26 mouse cellular contexts compared by ENCODE assay signal in genomic region chr6:81941718-81942117, GRCm38 (mm10).
"Had no signal": no experiment of that assay in that cellular context is flagged by ENCODE, and none has a peak within 500 bp of the region (broad histone marks: within the 10 kb centered on the region; RNA-seq: fewer than 3 reads in every experiment).

No protein-coding gene starts in this region.

- H3K9me3 ChIP-seq: embryonic facial prominence, embryonic 10.5 days; embryonic facial prominence, embryonic 12.5 days; embryonic facial prominence, embryonic 13.5 days; embryonic facial prominence, embryonic 15.5 days; forebrain, embryonic 10.5 days; forebrain, embryonic 12.5 days; forebrain, embryonic 13.5 days; forebrain, embryonic 15.5 days; heart, embryonic 10.5 days had no signal

- H3K27me3 ChIP-seq: embryonic facial prominence, embryonic 12.5 days; embryonic facial prominence, embryonic 13.5 days; embryonic facial prominence, embryonic 15.5 days; forebrain, embryonic 12.5 days; forebrain, embryonic 13.5 days; forebrain, embryonic 15.5 days had no signal

- ATAC-seq: forebrain, embryonic 13.5 days; forebrain, embryonic 14.5 days; forebrain, embryonic 15.5 days; forebrain, embryonic 16.5 days; forebrain, postnatal 0 days had no signal

- H3K27ac ChIP-seq: embryonic facial prominence, embryonic 10.5 days; embryonic facial prominence, embryonic 12.5 days; embryonic facial prominence, embryonic 13.5 days; embryonic facial prominence, embryonic 15.5 days; forebrain, embryonic 10.5 days; forebrain, embryonic 12.5 days; forebrain, embryonic 13.5 days; forebrain, embryonic 15.5 days; gastrocnemius, adult 2 months; heart, adult 2 months; heart, embryonic 10.5 days had no signal

- H3K4me3 ChIP-seq: embryonic facial prominence, embryonic 10.5 days; embryonic facial prominence, embryonic 12.5 days; embryonic facial prominence, embryonic 13.5 days; embryonic facial prominence, embryonic 15.5 days; erythroblast, embryonic 14.5 days; forebrain, embryonic 10.5 days; forebrain, embryonic 12.5 days; forebrain, embryonic 13.5 days; forebrain, embryonic 15.5 days; gastrocnemius, adult 2 months; heart, adult 2 months; heart, embryonic 10.5 days had no signal

- H3K9ac ChIP-seq: embryonic facial prominence, embryonic 12.5 days; embryonic facial prominence, embryonic 13.5 days; embryonic facial prominence, embryonic 15.5 days; forebrain, embryonic 12.5 days; forebrain, embryonic 13.5 days; forebrain, embryonic 15.5 days; forebrain, postnatal 0 days had no signal

- DNase-seq: cerebellum, adult 9-11 months; cerebellum, postnatal 10 days; cerebellum, postnatal 14 days; cerebellum, postnatal 25 days; cerebellum, postnatal 36 days; embryo, embryonic 11 days; forebrain, postnatal 0 days; gastrocnemius, adult 2 months; gastrocnemius, postnatal 10 days; gastrocnemius, postnatal 14 days; gastrocnemius, postnatal 25 days; gastrocnemius, postnatal 36 days; heart, adult 2 months had no signal

- H3K4me2 ChIP-seq: embryonic facial prominence, embryonic 12.5 days; embryonic facial prominence, embryonic 13.5 days; embryonic facial prominence, embryonic 15.5 days; forebrain, embryonic 12.5 days; forebrain, embryonic 13.5 days; forebrain, embryonic 15.5 days; heart, embryonic 11.5 days had no signal

- H3K4me1 ChIP-seq: embryonic facial prominence, embryonic 10.5 days; embryonic facial prominence, embryonic 12.5 days; embryonic facial prominence, embryonic 13.5 days; embryonic facial prominence, embryonic 15.5 days; forebrain, embryonic 10.5 days; forebrain, embryonic 12.5 days; forebrain, embryonic 13.5 days; forebrain, embryonic 15.5 days; heart, embryonic 10.5 days had no signal
